Mouse (Mus musculus): ENCODE results near the gene Ackr1. TPM values are rescaled to one million over a fixed set of nuclear protein-coding genes. Genes with fewer than 3 reads are reported as not detected.
"Not testable (repeated sequence)": the region's sequence is repeated elsewhere in the genome, so short reads cannot be mapped to it uniquely, and the experiment has no call there.

The Ackr1 gene
- polyA plus RNA-seq, 1 experiment from 2014 or later, result 2.0 TPM

DNA sequence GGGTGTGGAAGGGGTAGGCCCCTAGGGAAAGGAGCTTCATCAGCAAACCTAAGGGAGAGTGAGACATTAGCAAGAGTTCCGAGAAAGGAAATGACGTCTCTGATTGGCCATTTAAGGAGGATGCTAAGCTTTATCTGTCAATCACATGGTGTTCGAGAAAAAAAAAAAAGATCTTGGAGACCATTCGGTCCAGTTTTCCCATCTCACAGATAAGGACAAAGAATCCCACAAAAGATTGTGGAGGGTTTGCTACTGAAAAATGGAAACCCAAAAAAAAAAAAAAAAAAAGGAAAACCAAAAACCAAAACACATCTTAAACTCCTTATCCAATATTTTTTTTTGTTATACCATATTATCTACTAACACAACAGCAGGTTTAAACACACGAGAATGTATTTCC lies 15.6 kb upstream of the Ackr1 start:
- no peak for DNase-seq (ENCODE audit: low spot score)

DNA sequence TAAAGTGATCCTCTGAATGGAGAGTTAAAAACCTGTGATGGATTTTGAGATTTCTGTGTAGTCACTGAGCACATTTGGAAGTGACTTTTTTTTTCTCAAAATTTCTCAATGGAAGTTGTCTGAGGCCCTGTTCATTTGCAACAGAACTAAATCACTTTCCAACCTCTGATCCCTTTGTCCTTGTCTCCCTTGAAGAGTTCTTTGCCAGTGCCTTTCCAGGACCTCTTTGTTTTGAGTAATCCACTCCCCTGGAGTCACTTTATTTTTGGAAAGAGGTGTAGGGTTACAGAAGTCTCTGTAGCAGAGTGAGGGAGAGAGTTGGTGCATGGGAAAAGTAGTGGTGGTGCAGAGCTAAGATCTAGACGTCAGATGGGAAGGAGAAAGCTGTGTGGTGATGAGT lies 15.0 kb upstream of the Ackr1 start:
- no peak for DNase-seq (ENCODE audit: low spot score)

DNA sequence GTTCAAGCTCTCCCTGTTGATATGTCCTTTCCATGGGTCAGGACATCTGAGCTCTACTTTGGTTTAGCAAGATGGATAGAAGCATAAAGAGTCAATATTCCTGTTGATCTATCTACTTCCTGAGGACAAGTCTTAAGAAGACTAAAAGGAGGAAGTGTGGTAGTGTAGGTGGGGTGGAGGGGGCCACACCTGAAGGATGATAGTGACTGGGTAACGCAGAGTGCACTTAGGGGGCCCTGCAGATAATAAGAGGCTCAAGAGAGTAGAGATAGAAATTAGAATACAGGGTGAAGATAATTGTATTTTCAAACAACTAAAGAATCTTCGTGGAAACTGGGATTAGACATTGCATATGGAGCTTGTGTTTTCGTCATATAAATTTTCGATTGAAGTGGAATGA lies 11.6 kb upstream of the Ackr1 start:
- DNase-seq (ENCODE audit: low spot score), result no peak

DNA sequence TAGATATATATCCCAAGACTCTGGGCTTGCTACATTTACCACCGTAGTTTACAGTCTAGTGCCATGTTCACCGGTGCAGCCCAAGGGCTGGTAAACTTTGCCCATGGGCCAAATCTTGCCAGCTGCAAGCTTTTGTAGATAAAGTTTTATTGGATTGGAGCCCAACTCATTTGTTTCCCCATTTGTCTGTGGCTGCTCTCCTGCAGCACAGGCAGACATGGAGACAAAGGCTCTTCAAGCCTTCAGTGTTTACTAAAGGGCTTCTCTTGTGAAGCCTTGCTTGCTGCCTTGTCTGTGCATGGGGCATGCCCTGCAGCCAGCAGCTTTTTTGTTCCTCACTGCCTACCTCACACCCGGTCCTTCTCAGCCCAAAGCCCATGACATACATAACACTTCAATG lies 10.4 kb upstream of the Ackr1 start:
- DNase-seq (ENCODE audit: low spot score), result no peak

DNA sequence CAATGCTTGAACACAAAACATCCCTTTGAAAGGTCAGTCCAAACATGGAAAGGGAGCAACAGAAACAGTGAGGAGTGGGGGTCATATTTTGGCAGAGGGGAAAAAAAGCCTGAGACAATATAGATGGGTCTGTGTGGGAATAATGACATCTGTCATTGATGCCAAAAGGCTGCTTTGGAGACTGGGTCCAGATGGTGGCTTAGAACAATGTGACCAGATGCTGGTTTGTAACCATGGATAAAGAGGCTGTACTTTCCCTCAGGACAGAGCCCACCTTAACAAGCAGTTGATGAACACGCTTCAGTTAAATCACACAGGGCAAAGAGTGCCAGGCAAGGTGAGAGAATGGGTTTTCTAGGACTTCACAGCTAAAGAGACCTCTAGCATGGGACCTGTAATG lies 8.9 kb upstream of the Ackr1 start:
- DNase-seq (ENCODE audit: low spot score), result no peak

DNA sequence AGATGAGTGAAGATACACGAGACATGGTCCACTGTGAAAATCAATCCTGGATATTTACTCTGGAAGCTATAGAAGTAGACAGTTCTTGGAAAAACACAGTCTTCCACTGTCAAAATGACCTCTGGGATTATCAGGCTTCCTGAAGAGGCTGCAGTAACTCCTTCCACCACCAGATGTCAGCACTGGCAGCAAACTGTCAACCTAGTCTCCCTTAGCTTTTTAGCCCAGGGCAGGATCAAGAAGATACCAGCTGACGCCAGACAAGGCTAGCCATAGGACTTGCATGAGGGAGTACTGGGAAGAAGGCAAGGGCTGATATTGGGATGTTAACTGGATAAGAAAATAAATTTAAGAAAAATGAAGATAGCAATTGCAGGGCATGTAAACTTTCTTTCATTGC lies 6.0 kb upstream of the Ackr1 start:
- DNase-seq (ENCODE audit: low spot score), result peak; percentile 37

DNA sequence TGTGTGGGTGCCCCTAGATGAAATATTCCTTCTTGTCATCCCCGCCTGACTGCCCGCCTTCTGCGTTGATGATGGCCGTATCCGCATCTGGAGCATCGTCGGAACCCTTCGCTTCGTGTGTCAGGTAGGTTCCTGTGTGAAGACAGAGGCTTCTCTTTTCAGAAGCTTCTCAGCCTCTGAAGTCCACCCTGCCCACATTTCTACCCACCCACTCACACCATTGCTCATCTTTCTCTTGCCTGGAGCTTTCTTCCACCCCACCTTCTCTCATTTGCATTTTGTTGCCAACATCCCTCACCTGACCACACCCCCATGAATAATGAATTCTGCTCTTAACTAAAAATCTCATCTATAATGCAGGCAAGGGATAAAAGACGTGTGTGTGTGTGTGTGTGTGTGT lies 3.5 kb upstream of the Ackr1 start:
- DNase-seq (ENCODE audit: low spot score), result no peak

DNA sequence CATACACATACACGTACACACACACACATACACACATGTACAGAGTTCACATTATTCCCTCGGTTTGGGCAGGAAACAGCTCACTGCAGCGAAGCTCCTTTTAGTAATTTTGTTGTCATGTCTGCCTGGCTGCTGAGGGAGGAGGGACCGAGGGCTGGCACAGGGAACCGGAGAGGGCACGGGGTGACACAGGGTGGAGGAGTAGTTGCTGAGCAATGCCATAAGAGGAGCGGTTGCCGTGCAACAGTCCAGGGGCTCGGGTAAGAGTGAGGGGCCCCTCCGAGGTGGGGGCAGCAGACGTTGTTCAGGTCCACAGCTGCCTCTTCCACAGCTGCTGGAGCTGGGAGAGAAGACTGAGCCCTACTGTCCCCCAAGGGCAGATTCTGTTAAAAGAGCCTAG lies 2.4 kb upstream of the Ackr1 start:
- no peak for DNase-seq (ENCODE audit: low spot score)

DNA sequence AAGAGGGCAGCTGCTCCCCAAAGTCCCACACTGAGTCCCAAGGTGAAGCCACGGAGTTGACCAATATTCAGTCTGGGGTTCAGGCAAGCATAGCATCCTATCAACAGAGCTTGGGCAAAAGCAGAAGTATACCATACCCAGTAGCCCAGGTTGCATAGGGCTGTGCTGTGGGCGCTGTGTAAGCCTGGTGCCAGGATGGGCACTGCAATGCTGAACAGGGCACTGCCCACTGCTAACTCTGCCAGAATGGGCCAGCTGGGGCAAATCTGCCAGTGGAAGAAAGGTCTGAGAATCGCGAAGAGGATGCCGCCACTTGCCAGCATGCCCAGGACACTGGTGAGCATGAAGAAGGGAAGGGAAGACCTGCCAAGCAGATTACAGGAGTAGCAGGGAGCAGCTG lies 1.1 kb downstream of the Ackr1 start:
- no peak for DNase-seq (ENCODE audit: low spot score)

DNA sequence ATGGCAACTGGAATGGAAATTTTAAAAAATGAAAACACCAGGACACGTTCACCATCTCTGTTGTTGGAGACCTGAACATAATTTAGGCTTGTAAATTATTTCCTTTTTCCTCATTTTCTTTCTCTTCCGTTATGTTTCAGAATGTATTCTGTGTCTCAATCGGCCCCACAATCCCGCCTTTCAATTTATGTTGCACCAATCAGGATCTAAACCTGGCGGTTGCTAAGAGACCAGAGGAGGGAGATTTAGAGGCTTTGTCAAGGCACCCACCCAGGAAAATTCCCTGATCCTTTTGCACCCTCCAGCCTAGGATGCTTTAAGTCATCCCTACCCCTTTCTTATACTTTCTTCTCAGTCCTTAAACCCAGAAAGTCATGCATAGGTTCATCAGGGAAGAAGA lies 3.8 kb downstream of the Ackr1 start:
- DNase-seq (ENCODE audit: low spot score), result no peak

DNA sequence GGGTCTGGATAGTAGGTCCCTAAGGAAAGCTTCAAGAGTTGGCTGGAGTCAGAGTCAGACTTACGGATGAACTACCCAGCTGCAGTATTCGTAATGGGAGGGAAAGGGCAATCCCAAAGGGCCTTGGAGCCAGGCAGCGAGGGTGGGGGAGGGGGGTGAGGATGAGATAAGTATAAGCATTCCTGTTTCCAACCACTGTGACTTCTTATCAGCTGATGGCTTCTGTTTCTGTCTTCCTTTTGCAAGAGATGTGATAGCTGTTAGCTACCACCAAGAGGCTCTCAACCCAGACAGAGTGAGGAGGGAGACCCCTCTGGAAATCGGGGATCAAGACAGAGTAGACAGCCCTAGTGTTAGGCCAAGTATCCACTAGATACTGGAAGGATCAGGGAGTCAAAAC lies 4.4 kb downstream of the Ackr1 start:
- DNase-seq (ENCODE audit: low spot score), result no peak

DNA sequence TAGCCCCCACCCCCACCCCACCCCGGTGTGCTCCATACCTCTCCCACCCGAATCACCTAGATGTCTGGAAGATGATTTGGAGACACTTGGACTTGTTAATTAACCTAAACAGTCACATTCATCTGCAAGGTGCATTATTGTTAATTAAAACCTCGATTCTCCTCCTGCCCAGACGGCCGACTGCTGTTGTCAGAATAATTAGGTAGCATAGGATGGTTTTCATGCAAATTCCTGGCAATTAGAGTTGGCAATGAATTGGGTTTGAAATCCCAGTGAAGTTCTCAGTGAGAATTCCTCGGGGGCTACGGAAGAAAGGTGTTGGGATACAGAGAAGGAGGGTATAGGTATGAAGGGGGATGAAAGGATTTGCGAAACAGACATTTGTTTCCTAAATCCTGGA lies 5.1 kb downstream of the Ackr1 start:
- no peak for DNase-seq (ENCODE audit: low spot score)

DNA sequence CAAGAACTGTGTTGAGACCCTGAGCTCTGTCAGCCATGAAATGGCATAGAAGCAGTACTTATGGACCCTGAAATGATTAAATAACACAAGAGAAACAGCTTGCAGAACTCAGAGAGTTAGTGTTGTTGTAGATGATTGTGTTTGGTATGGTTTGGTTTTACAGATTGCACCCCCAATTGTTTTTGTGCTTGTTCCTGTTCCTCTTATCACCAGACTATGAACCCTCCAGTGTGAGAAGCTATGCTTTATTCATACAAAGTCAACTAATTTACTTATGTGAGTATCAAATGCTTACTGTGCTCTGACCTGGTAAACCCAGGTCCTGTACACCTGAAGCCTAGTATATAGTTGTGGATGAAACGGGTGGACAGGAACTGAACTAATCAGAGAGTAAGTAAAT lies 7.0 kb downstream of the Ackr1 start:
- no peak for DNase-seq (ENCODE audit: low spot score)

DNA sequence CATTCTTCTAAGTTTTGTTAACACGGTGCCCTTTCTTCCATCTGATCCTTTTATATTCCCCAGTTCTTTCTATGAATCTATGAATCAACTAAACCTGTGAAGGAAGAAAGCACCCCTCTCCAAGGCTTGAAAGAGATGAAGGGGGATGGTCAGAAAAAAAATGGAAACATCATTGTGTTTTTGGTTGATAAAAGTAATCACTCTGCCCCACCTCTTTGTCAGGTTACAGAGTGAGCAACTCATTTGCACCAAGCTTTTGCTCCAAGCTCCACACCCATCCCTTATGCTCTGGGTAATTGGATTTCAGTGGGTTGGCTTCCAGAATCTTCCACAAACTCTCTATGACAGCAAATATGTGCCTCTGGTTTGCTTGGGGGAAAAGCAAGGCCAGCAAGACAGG lies 8.2 kb downstream of the Ackr1 start:
- no peak for DNase-seq (ENCODE audit: low spot score)

DNA sequence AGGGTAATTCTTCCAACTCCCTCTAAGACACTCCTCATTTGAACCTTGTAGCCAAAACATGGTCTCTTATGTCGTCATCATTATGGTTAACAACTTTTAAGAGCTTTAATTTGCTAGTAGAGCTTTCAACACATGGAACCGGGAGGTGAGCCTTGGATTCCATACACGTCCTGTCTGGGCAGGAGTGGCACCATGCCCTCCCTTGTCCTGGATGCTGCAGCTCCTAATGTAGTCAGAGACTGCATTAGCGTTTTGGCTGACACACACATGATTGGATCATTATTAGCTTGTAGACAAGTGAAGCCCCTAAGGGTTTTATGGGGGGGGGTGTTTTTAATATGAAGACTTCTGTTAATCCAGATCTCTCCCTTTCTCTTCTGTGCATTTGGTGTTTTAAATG lies 8.6 kb downstream of the Ackr1 start:
- no peak for DNase-seq (ENCODE audit: low spot score)

DNA sequence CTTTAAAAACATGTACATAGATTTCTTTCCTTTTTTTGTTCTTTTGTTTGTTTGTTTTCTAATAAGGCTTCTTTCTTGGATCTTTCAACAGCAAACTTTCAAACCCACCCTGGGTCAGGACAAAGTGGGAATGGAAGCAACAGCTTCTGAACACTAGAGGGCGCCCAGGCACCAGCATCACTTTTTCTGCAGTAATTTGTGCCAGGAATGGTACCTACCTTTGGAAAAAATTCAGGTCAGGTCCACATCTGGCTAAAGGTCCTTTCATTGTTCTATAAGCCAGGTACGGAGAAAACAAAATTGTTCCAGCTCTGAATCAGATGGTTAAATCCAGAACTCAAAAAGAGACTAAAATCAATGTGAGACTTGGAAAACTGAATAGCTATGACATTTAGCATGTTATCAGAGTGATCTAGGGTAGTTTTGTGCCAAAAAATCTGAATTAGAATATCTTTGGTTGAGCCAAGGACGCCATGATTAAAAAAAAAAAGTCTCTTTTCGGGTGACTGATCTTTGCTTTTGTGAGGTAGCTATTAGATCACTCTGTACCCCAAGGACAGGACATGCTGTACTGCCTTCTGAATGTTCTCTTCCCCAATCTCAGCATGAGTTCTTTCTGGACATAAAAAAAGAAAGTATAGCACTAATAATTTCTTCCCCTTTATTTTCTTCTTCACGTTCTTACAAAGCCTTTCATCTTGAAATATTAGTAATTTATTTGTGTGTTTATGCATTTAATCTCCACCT lies 9.5 kb downstream of the Ackr1 start:
- peak; percentile 7 for DNase-seq (ENCODE audit: low spot score)

DNA sequence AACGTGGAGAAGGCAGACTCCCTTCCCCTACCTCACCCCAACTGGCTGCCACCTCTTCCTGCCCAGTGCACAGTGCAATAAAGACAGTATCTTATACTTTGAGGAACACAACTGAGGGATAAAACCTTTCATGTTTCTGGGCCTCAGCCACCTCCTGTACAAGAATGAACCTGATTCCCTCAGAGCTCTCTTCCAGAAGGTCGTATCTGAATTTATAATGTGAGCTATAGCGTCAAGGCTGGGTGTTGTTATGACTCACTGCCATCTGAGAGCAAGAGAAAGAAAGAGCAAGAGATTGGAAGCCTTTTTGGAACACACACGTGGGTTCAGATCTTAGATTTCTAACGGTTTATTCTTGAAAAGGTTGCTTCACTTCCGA lies 11.3 kb downstream of the Ackr1 start:
- DNase-seq (ENCODE audit: low spot score), result no peak

DNA sequence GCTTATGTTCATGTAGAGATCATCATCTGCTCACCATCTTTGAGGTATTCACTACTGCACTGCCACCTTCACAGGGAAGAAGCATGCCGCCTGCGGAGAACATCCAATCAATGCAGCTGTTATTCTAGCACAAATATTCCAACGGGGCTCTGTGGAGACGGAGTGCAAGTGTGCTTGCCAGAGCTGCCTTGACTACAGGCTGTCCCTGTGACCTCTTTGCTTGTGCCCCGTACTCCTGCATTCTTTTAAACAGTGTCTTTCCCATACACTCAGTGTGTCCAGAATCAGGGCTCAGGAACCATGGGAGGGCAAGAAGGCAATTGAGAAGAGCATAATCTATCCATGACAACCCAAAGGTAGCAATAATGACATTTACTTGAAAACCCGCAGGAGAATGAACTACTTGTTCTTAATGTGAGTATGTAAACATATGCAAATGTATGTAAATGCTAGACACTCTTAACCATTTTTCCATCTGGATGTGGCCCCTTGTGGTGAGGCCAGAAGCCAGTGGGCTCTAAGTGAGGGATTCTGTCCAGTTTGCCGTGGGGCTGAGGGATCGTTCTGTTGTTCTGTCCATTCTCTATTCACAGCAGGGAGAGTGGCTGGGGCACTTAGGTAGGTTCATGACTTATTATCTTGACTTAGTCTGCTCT lies 11.8 kb downstream of the Ackr1 start:
- no peak for DNase-seq (ENCODE audit: low spot score)

DNA sequence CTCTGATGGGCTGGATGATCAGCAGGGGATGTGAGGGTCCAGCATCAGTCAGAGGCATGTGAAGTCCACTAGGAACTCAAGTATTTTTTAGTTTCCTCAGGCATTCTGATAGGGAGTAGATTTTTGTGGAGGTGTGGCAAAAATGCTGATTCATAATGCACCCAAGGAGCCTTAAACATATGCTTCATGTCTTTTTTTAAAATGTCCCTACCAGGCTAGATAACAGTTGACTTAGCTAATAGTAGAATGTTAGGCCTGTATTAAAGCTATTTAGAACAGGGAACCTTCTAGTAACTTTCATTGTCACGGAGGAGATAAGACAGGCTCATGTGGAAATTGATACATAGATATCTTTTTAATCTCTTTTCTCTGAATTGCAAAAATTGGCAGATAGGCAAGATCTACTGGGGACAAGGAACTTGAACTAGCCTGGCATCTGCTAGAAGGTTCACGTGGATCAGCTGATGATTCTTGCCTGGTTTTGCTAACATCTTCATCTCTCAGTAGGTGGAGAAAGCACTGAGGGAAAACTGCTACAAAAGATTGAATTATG lies 15.5 kb downstream of the Ackr1 start:
- DNase-seq (ENCODE audit: low spot score), result no peak

DNA sequence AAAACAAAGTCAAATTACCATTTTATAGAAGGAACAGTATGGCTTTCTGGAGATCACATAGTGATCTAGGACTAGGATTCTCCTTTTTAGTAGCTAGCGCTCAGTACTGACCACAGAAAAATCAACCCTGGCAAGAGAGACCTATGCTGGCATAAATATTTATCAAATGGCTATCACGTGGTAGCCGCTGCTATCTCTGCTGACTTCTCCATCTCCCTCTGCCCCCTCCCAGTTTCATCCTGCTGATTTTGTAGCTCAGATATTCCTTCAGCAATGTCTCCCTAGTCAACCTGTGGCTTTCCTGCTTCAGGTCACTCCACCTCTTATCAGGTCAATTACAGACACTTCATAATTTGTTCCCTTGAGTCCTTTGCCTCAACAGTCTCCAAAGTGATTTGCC lies 17.8 kb downstream of the Ackr1 start:
- no peak for DNase-seq (ENCODE audit: low spot score)

DNA sequence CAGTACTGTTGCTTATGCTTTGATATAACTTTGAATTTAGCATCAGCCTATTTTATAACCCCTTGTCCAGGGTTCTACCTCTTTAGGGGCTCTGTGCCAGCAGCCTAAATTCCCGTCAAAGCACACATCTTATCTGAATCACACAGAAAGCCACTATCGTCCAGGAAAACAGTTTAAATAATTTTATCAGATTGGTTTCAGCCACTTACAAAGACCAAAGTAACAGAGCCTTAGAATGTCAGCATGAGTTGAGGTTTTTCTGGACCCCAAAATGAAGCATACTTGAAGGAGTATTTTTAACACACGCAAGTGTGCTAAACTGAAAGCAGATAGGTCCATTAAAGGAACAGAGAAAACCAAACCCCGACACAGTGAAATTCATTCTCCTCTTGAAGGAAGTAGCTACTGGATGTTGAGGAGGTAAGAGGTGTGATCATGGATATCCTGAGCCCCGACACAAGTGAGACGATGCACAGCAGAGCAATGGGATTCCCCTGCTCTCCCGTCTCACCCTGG lies 20.0 kb downstream of the Ackr1 start:
- not testable (repeated sequence) for DNase-seq (ENCODE audit: low spot score)

DNA sequence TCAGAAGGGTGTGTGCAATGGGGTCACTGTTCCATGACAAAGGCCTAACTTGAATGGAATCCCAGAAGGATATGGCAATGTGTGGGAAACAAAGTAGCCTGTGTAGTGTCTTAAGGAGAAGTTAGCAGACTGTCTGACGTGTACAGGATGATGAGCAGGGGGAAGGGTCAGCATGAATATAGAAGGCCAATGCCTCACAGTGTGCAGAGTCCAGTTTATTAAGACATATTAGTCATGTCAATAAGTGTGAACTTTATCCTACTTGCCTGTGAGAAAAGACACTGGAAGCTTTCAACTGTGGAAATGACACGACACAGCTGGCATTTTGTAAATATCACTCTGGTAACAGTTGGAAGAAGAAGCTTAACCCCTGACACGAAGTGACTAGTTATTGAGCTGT lies 30.8 kb downstream of the Ackr1 start:
- not testable (repeated sequence) for DNase-seq (ENCODE audit: low spot score)
